Mouse (Mus musculus) midbrain, embryonic 12.5 days (tissue): ENCODE measurements around the gene Trim72. TPM values are rescaled to one million over a fixed set of nuclear protein-coding genes. Genes with fewer than 3 reads are reported as not detected.

ENCODE experiments used
- ATAC-seq: fragments of 200-750 bp; cut with Nextera tagmentation; 2 replicates; pipeline ENCODE4 v1.8.0; 2017; ENCODE audit warnings: low read depth, moderate TSS enrichment, moderate library complexity; ENCODE audit not compliant: low FRiP score
- H3K27ac ChIP-seq: fragments of 300-500 bp; sonication (generic); replicated peaks from 2 replicates; pipeline ENCODE4 v1.5.1; 2016; ENCODE audit warnings: mild to moderate bottlenecking
- H3K27me3 ChIP-seq: fragments of 300-500 bp; sonication (generic); 2 replicates; pipeline ENCODE4 v1.6.1; 2016; ENCODE audit warnings: mild to moderate bottlenecking
- H3K36me3 ChIP-seq: fragments of 300-500 bp; sonication (generic); 2 replicates; pipeline ENCODE4 v1.6.1; 2016
- H3K4me1 ChIP-seq: fragments of 300-500 bp; sonication (generic); 2 replicates; pipeline ENCODE4 v1.6.1; 2016
- H3K4me2 ChIP-seq: fragments of 300-500 bp; sonication (generic); replicated peaks from 2 replicates; pipeline ENCODE4 v1.6.1; 2016; ENCODE audit warnings: mild to moderate bottlenecking, moderate library complexity
- H3K4me3 ChIP-seq: fragments of 300-500 bp; sonication (generic); 2 replicates; pipeline ENCODE4 v1.5.1; 2016; ENCODE audit warnings: mild to moderate bottlenecking
- H3K9ac ChIP-seq: fragments of 300-500 bp; sonication (generic); replicated peaks from 2 replicates; pipeline ENCODE4 v1.6.1; 2016; ENCODE audit warnings: mild to moderate bottlenecking, moderate library complexity
- H3K9me3 ChIP-seq: fragments of 300-500 bp; sonication (generic); 2 replicates; pipeline ENCODE4 v1.6.1; 2016; ENCODE audit warnings: mild to moderate bottlenecking
- WGBS: fragments of 180-500 bp; shearing (Covaris S2); methylation state at CpG from one replicate; pipeline ENCODE4 v1.1.7; 2016; 5-methylcytosine and 5-hydroxymethylcytosine counted together
- polyA plus RNA-seq: library from polyadenylated mRNA; unstranded; fragments of >200 nt; fragmentation: Nextera tagmentation; extraction: Ambion mirVana; gene quantifications from 2 replicates; pipeline ENCODE4 v1.2.1, GENCODE M21; 2016

Trim72 gene
- polyA plus RNA-seq: not detected in 2 replicates

GRCm38 (mm10) chr7:128003688-128004087 lies at the start of gene Trim72:
Trim72 (plus strand) TSS chr7:128003949.
- no peak for ATAC-seq
- Histone ChIP-seq H3K9me3 (no peaks in the 10 kb centered on the region), H3K36me3 (no peaks in the 10 kb centered on the region), H3K27me3 (peaks cover 20% of the 10 kb centered on the region; the same call in 1 of the 2 replicates), H3K9ac (no peak within 1 kb of the TSS; the same call in 1 of the 2 replicates), H3K4me1 (no peaks in the 10 kb centered on the region), H3K27ac (no peak within 1 kb of the TSS), H3K4me2 (peak within 1 kb of the TSS; percentile 2; the same call in 1 of the 2 replicates), H3K4me3 (no peak within 1 kb of the TSS)
- 91% methylated on average over 2 of the region's 2 CpGs for WGBS

GRCm38 (mm10) chr7:127959364-127959763 lies 44.4 kb upstream of the Trim72 start:
- ATAC-seq: no peak
- 75% methylated on average over 5 of the region's 5 CpGs for WGBS

GRCm38 (mm10) chr7:127966371-127966918 lies 37.3 kb upstream of the Trim72 start:
- H3K4me1 ChIP-seq: peaks cover 23% of the 10 kb centered on the region
- no peaks in the 10 kb centered on the region for H3K9me3 ChIP-seq
- peak overlapping the region; percentile 68 for H3K4me2 ChIP-seq
- peak overlapping the region; percentile 95 for H3K27ac ChIP-seq
- ATAC-seq: no peak; the same call in 1 of the 2 replicates
- H3K4me3 ChIP-seq: peak overlapping the region; percentile 89
- H3K27me3 ChIP-seq: no peaks in the 10 kb centered on the region
- H3K36me3 ChIP-seq: peaks cover 21% of the 10 kb centered on the region
- WGBS: 13% methylated on average over 10 of the region's 10 CpGs
- H3K9ac ChIP-seq: peak overlapping the region; percentile 98

More at GRCm38 (mm10) chr7:127959364-127959763, 44.4 kb upstream of the Trim72 start:
- Histone ChIP-seq H3K9me3 (no peaks in the 10 kb centered on the region), H3K4me3 (no peak overlapping the region), H3K36me3 (no peaks in the 10 kb centered on the region), H3K4me2 (no peak overlapping the region), H3K9ac (no peak overlapping the region), H3K27me3 (no peaks in the 10 kb centered on the region), H3K4me1 (no peaks in the 10 kb centered on the region), H3K27ac (no peak overlapping the region)

GRCm38 (mm10) chr7:127967004-127967921 lies 36.5 kb upstream of the Trim72 start, which contains the start of gene Fus:
Fus (plus strand) TSS chr7:127967457.
- H3K36me3 ChIP-seq: peaks cover 29% of the 10 kb centered on the region
- WGBS: under 1% methylated on average over 89 of the region's 92 CpGs
- no peaks in the 10 kb centered on the region for H3K27me3 ChIP-seq
- ATAC-seq: peak; percentile 93
- no peaks in the 10 kb centered on the region for H3K9me3 ChIP-seq
- peak within 1 kb of the TSS; percentile 89 for H3K4me3 ChIP-seq
- H3K4me2 ChIP-seq: peak within 1 kb of the TSS; percentile 91
- peak within 1 kb of the TSS; percentile 95 for H3K27ac ChIP-seq
- H3K9ac ChIP-seq: peak within 1 kb of the TSS; percentile 98
- H3K4me1 ChIP-seq: peaks cover 23% of the 10 kb centered on the region

GRCm38 (mm10) chr7:127967922-127968828 lies 35.6 kb upstream of the Trim72 start:
- under 1% methylated on average over 36 of the region's 42 CpGs for WGBS

GRCm38 (mm10) chr7:127974413-127974930 lies 29.3 kb upstream of the Trim72 start:
- Histone ChIP-seq H3K27me3 (no peaks in the 10 kb centered on the region), H3K36me3 (peaks cover 98% of the 10 kb centered on the region), H3K27ac (no peak overlapping the region), H3K9ac (no peak overlapping the region), H3K4me3 (no peak overlapping the region), H3K4me2 (no peak overlapping the region), H3K9me3 (no peaks in the 10 kb centered on the region), H3K4me1 (peaks cover 9% of the 10 kb centered on the region)
- WGBS: 91% methylated on average over 2 of the region's 2 CpGs
- ATAC-seq: no peak

More at GRCm38 (mm10) chr7:127967922-127968828, 35.6 kb upstream of the Trim72 start:
- peak overlapping the region; percentile 89 for H3K4me3 ChIP-seq
- H3K4me1 ChIP-seq: peaks cover 23% of the 10 kb centered on the region
- H3K36me3 ChIP-seq: peaks cover 38% of the 10 kb centered on the region
- no peaks in the 10 kb centered on the region for H3K27me3 ChIP-seq
- H3K9me3 ChIP-seq: no peaks in the 10 kb centered on the region
- peak overlapping the region; percentile 95 for H3K27ac ChIP-seq
- H3K9ac ChIP-seq: peak overlapping the region; percentile 98
- peak overlapping the region; percentile 91 for H3K4me2 ChIP-seq
- ATAC-seq: peak; percentile 48

GRCm38 (mm10) chr7:127978856-127979255 lies 24.9 kb upstream of the Trim72 start:
- no peak overlapping the region for H3K9ac ChIP-seq
- H3K4me2 ChIP-seq: no peak overlapping the region
- 98% methylated on average over 2 of the region's 2 CpGs for WGBS
- H3K27ac ChIP-seq: no peak overlapping the region
- H3K9me3 ChIP-seq: no peaks in the 10 kb centered on the region
- no peak for ATAC-seq
- H3K4me3 ChIP-seq: no peak overlapping the region
- H3K4me1 ChIP-seq: no peaks in the 10 kb centered on the region
- H3K36me3 ChIP-seq: peaks cover 98% of the 10 kb centered on the region
- H3K27me3 ChIP-seq: no peaks in the 10 kb centered on the region

- H3K27ac ChIP-seq: no peak overlapping the region
- H3K9me3 ChIP-seq: no peaks in the 10 kb centered on the region
- H3K36me3 ChIP-seq: peaks cover 96% of the 10 kb centered on the region
- no peak overlapping the region for H3K4me2 ChIP-seq
- no peaks in the 10 kb centered on the region for H3K4me1 ChIP-seq
- H3K27me3 ChIP-seq: no peaks in the 10 kb centered on the region
- no peak overlapping the region for H3K9ac ChIP-seq
- WGBS: 92% methylated on average over 3 of the region's 3 CpGs
- no peak overlapping the region for H3K4me3 ChIP-seq
- no peak for ATAC-seq
These were observed 23.1 kb upstream of the Trim72 start for GRCm38 (mm10) chr7:127980606-127981005.

GRCm38 (mm10) chr7:127988904-127989303 lies 14.8 kb upstream of the Trim72 start:
- ATAC-seq: no peak
- Histone ChIP-seq H3K27me3 (no peaks in the 10 kb centered on the region), H3K9me3 (no peaks in the 10 kb centered on the region), H3K4me2 (no peak overlapping the region), H3K27ac (no peak overlapping the region), H3K36me3 (peaks cover 65% of the 10 kb centered on the region), H3K4me1 (0 out of 2 replicates have a peak, but pooled peaks cover 7% of the 10 kb centered on the region), H3K9ac (no peak overlapping the region), H3K4me3 (no peak overlapping the region)
- whole genome bisulfite sequencing: 94% methylated on average over 1 of the region's 1 CpGs

GRCm38 (mm10) chr7:127991643-127992487 lies 11.9 kb upstream of the Trim72 start:
- Histone ChIP-seq H3K27me3 (no peaks in the 10 kb centered on the region), H3K4me1 (0 out of 2 replicates have a peak, but pooled peaks cover 7% of the 10 kb centered on the region), H3K4me3 (no peak overlapping the region), H3K4me2 (no peak overlapping the region), H3K9ac (no peak overlapping the region), H3K27ac (peak overlapping the region; percentile 35; the same call in 1 of the 2 replicates), H3K9me3 (no peaks in the 10 kb centered on the region), H3K36me3 (peaks cover 39% of the 10 kb centered on the region)
- 53% methylated on average over 6 of the region's 6 CpGs for WGBS
- 0 out of 2 replicates have a peak, but pooled peaks have one; percentile 60 for ATAC-seq
